Mouse (Mus musculus) layer of hippocampus, adult 18-20 months (tissue): ENCODE measurements around the gene Baiap2l1. TPM values are rescaled to one million over a fixed set of nuclear protein-coding genes. Genes with fewer than 3 reads are reported as not detected.
"Not testable (repeated sequence)": the region's sequence is repeated elsewhere in the genome, so short reads cannot be mapped to it uniquely, and the experiment has no call there.

Experiments
- DNase-seq, 2 experiments: peaks; one replicate each; pipeline ENCODE4 v3.0.0; 2022; ENCODE audit warnings: low spot score in 2 of 2
- total RNA-seq, 2 experiments: library from RNA; stranded (reverse); gene quantifications; 2 replicates each; pipeline ENCODE4 v1.2.3; 2021

The Baiap2l1 gene
- total RNA-seq, 2 experiments from 2014 or later = 0.46 to 0.87 TPM

DNA sequence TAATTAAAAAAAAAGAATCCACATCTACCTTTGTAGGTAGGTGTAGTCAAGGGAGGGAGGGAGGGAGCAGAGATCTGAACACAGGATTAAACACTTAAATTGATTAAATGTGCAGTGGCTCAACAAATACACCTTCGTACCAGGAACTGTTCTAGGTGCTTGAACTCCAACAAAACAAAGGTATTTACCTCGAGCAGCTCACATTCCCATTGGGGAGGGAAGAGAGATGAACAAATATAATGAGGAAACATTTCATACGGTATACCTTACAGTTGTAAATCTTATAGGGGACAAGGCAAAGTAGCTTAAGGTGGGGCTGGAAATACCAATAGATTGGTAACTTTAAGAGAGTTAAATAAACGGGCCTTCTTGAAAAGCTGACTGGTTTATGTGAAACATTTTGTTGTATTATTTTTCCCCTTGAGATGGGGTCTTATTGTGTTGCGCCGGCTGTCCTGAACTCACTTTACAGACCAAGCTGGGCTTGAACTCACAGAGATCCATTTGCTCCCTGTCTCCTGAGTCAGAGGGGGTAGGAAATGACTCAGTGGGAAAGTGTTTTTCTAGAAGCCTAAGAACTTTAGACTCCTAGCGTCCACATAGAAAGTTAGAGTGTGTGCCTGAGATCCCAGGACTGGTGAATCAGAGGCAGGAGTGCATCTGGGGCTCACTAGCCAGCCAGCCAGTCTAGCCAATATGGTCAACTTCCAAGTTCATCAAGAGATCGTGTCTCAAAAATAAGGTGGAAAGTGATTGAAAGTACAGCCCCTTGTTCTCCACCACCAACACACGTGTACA, 5.5 kb downstream of the Baiap2l1 start:
- DNase-seq = no peak

DNA sequence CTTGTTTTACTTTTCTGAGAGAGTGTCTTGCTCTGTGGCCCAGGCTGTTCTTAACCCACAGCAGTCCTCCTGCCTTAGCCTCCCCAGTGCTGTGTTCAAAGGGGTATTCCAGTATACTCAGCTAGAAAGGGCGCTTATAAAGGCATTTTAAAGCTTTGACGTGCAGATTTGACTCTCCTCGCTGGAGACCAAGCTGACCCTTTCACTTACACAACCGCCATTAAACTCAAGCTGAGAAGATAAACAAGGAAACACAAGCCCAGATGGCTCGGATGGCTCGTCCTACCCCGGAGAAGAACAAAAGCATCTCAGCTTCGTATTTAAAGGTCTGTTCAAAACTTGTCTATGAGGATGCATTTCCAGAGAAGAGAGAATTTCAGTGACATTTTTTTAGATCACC, 6.7 kb downstream of the Baiap2l1 start:
- DNase-seq = no peak

DNA sequence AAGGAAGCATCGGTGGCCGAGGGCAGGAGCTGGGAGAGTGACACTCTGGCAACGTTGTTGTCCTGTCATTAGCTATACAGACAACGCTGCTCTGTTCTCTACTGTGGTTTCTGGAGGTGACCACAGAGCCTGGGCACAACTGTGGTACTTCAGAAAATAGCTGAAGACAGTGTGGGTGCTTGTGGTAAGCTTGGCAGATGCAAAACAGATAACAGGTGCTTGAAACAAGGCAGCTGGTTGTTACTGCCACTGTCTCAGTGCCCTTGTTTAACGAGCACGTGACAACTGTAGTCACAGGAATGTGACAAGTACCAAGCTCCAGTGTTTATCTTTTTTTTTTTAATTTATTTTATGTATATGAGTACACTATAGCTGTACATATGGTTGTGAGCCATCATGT, 13.3 kb downstream of the Baiap2l1 start:
- DNase-seq = no peak

DNA sequence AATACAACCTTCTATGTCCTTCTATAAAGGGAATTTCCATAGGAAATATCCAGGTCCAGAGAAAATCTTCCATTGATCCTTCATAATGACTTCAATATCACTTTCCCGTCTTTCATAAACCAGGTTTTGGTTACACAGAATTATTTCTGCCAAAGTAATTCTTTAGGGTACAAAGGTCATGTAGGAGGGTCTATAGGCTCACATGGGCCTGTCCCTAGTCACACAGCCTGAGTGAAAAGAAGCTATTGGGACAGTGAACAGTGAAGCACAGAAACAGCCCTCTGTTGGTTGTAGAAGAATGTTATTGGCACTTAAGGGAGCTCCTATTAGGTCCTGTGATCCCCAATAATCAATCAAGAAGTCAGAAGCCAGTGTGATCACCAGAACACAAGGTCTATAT, 16.8 kb downstream of the Baiap2l1 start:
- no peak for DNase-seq

DNA sequence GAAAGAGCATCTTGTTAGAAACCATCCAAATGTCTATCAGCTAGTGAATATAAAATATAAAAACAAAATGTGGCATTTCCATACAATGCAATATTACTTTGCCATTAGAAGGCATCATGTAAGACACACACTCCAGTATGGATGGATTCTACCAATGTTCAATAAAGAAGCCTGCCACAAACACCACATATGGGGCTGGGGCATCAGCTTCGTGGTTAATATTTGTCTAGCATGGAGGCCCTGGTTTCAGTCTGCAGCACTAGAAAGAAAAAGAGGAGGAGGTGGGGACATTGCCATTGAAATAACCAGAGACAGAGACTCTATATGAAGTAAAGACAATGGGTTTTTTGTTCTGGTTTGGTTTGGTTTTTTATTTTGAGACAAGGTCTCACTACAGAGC, 19.1 kb downstream of the Baiap2l1 start:
- DNase-seq = no peak

DNA sequence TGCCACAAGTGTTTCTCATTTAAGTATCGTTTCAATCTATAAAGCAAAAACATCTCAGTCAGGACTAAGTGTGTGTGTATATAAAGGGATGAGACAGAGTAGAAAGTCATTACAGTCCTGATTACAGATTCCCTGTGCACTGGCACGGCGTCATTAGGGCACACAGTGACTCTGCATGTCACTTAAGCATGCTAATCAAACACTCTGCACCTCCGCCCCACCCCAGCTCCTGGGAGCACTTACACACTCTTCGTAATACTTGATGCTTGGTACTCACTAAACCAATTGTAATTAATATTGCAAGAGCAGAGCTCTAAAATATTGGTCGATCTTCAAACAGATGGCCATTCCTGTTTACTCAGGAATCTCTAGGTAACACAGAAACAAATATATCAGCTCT, 22.6 kb downstream of the Baiap2l1 start:
- not testable (repeated sequence) for DNase-seq

DNA sequence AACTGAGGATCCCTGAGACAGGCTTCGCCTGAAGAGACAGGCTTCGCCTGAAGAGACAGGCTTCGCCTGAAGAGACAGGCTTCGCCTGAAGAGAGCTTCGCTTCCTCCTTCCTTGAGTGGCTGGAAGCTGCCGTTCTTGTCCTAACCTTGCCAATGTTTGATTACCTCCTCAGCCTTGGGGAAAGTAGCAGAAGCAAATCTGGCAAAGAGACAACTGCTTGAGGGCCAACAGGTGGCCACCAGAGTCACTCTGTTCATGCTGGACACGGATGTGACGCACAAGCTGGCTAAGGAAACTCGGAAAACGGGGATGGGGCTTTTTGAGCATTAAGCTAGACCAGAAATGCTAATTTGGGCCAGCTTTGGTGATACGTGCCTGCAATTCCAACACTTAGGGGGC, 23.9 kb downstream of the Baiap2l1 start:
- DNase-seq = no peak

DNA sequence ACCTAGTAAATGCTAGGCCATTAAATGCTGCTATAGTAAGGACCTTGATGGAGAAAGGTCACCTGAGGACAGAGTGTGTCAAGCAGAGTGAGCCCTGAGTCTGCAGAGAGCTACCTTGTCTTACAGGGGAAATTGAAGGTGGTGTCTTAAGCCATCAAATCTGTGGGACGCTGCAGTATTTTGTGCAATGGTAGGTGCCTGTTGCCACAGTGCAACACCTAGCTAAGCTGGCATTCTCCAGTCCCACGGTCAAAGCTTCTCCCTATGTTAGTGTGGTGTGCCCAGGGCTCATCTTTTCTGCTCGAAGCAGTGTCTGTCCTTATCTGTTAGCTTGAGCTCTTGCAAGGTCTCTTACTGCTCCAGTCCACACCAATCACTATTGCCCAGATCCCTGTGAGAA, 35.2 kb downstream of the Baiap2l1 start:
- DNase-seq = no peak

DNA sequence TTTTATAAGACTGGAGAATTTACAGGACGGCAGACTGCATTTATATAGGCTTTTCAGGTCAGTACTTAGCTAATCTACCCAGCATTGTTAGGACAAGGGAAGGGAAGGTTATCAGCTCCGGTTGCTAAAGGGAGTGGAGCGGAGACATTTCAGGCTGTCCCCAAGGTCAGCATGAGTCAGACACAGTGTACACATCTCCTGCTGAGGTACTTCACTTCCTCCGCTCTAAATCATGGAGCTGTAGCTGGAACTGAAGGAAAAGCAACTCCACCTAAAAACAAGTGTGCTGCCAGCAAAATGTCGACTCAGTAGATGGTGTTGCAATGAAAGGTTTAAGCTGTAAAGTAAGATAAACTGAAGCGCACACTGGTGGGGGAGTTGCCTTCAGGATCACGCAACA, 36.2 kb downstream of the Baiap2l1 start:
- DNase-seq = no peak

DNA sequence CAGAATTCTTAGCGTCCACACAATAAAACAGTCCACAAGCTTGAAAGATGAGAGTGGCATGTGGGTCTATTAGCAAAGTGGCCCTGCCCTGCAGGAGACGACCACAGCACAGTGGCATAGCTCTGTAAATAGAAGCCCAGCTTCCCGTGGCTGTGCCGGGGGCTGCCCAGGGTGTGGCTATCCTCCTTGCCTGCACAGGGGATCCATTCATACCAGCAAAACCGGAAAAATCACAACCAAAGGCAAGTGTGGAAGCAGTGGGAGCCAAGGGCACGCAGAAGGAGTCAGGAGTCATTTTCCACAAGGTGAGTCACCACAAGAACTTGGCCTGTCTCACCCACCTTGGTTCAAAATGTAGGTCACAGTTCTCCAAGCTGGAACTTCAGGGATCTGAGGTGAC, 39.6 kb downstream of the Baiap2l1 start:
- no peak for DNase-seq

DNA sequence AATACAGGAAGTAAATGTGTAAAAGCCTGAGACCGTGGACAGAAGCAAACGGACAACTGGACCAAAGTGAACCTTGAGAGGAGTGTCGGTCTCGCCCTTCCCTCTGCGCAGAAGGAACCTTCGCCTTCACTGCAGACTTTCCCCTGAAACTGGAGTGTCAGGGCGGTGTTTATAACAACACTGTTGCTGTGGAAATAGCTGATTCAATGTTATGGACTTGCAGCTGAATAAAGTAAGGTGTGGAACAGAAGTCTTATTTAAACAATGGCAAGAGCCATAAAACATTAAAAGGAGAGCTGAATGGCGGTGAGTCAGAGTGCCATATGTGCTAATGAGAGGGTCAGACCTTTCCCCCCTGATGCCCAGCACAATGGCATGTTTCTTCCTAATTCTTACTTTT, 40.5 kb downstream of the Baiap2l1 start:
- no peak for DNase-seq

DNA sequence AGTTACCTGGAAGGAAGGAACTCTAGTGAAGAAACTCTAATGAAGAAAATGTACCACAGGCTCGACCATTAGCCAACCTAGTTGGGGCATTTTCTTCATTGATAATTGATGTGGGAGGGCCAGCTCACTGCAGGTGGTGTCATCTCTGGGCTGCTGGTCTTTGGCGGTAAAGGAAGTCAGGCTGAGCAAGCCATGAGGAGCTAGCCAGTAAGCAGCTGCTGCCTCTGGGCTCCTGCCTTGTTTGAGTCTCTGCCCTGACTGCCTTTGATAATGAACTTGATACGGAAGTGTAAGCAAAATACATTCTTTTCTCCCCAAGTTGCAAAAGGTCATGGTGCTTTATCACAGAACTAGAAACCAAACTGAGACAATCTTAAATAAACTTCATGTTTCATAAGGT, 41.5 kb downstream of the Baiap2l1 start:
- DNase-seq = no peak

DNA sequence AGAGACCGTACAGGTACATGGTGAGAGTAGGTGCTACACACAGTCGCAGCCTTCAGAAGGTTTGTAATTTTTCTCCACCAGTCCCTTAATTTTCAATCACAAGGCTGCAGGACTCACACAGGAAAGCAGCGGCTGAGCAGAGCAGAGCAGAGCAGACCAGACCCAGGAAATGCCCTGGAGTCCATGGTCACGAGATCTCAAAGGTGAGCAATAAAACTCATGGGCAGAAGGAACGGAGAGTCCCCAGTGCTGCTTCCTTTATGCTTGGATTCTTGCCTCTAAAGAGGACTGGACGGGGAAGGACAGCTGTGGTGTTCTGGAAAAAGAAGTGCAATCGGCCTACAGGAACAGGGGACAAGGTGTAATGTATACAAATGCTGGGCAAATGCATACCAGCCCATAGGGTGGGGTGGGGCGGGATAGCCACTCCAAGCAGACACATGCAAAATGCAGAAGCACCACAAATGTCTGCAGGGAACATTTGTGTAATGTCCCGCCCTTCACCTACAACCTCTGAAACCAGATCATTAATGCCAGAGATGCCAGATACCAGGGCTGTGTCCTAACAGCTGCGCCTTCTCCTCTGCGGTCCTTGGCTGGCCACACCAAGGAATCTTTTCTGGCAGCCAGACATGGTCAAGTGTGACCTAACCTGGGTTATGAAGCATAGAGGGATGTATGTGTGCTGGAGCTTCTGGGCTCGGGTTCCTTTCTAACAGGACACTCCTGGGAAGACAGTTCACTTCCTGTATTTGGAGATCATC, 43.0 kb downstream of the Baiap2l1 start:
- no peak for DNase-seq

DNA sequence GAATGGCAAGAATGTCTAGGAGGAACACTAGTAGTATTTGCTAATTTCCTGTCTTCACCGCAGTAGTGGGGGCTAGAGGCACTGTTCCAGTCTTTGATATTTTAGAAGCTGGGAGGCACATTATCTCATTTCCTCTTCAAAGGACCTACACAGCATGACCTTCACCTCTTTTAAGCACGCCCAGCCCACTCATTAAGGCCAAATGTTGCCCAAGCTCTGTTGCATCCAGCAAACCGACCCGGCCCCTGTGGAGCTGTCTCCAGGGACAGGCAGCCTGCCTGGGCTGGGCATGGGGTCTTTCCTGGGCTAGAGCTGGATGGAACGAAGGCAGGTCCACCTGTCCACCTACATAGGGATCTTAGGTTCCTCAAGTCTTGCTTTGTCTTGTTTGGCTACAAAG, 44.6 kb downstream of the Baiap2l1 start:
- no peak for DNase-seq

DNA sequence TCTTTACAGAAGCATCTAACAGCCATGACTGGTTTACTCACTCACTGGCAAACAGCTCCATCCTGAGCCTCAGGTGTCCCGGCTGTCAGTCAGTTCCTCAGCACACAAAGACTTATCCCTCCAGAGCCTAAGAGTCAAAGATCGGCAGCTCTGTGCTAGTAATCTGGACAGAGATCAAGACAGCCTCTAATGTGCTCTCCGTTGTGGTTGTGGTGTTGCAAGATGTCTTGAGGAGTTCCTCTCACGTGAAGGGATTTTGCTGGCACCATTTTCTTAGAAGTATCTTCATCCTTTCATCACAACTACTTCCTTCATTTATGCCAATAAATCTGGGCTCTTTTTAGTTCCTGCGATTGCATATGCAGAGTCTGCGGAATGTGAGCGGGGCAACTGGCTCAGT, 45.7 kb downstream of the Baiap2l1 start:
- no peak for DNase-seq

DNA sequence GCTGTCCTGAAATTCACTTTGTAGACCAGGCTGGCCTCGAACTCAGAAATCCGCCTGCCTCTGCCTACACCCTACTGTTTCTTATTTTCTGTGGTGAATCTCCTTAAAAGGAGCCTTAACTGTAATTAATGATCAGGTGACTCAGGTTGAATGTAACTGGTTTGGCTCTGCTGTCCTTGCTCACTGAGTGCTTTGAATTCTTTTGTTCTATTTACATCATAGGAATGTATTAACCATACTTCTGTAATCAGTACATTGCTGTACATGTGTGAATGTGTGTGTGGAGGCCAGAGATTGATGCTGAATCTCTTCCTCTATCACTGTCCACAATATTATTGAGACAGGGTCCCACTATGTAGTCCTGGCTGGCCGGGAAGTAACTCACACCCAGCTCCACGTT, 49.0 kb downstream of the Baiap2l1 start:
- no peak for DNase-seq

DNA sequence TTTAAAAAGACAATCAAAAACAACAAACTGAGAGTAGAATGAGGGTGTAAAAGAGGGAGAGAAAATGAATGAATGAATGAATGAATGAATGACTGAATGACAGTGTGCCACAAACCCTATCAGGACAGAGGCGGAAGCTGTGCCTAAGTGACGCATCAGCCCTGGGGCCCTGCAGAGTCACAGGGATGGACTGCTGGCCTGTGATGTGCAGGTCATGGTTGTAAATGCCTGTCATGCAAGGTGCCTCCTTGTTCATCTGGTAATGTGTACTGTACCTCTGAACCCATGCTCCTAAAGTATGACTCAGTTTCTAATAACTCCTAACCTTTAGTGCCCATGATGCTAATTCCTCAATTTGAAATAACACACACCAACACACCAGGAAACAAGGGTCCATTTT, 54.8 kb downstream of the Baiap2l1 start:
- no peak for DNase-seq

DNA sequence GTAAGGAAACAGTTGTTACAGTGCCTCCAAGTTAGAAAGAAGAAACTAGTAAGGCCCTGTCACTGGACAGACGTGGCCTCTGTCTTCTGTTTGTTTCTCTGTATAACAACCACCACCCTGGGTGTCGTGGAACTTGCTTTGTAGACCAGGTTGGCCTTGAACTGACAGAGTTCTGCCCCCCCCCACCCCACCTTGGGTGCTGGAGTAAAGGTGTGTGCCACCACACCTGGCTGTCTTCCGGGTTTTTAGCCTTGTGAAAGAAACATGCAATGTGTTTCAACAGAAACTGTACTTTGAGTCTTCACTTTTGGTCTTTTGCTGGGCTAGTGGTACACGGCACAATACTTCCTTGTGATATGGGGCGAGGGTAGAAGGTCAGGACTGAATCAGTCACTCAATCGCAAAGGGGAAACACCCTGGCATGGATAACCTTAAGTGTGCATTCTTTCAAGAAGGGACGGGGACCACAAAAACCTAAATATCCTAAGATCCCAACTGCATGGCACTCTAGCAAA, 61.8 kb downstream of the Baiap2l1 start:
- DNase-seq = no peak

DNA sequence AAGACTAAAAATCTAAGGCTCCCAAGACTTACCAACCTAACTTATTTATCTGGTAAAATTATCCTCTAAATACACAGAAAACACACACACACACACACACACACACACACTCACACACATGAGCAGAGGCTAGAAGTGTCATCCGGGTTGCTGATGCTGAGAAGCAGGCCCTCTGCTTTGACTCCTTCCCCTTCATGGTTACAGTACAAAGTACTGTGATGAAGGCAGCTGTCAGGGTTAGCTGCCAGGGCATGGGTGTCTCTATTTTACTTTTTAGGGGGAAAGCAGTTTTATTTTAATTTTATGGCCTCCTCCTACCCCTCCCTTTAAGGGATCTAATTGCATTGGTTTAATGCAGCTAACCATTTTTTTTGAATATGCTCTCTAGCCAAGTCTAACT, 62.6 kb downstream of the Baiap2l1 start:
- no peak for DNase-seq

DNA sequence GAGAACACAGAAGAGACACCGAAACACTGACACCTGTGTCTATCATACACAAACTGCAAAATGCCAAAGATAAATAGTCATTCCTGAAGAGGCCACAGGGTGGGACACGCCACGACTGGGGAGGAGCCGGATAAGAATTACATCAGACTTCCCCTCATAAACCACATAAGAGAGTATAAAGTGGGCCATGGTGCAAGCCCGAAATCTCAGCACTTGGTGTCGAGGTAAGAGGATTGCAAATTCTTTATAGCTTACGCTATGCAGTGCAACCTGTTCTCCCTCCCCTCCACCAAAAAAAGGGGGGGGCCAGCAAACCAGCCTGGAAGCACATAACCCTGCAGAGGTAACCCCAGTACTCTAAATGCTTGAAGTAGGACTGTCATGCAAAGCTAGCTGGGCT, 63.0 kb downstream of the Baiap2l1 start:
- DNase-seq = no peak

DNA sequence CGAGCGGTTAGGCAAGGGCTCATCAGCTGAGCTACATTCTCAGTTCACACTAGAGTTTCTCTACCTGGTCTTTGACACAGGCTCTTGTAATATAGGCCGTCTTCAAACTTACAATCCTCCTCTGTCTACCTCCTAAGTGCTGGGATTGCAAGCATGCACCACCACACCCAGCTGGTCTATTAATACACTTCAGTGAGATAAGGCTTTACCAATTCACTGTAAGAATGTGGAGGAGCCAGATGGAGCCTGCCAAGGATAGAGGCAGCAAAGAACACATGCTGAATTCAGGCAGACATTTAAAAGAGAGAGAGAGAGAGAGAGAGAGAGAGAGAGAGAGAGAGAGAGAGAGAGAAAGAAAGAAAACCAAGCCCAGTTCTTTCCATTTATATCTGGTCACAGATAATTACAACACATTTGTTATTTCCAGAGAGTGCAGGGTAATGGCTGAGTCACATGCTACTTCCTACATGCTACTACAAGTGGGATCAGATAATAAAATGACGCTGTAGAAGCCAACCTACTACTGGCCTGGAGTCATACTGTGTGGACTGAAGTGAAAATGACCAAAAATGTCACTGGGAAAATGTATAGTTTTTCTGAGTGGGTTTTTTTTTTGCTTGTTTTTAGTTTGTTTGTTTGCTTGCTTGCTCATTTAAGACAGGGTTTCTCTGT, 68.0 kb downstream of the Baiap2l1 start:
- peak; percentile 40 to 44 for DNase-seq

DNA sequence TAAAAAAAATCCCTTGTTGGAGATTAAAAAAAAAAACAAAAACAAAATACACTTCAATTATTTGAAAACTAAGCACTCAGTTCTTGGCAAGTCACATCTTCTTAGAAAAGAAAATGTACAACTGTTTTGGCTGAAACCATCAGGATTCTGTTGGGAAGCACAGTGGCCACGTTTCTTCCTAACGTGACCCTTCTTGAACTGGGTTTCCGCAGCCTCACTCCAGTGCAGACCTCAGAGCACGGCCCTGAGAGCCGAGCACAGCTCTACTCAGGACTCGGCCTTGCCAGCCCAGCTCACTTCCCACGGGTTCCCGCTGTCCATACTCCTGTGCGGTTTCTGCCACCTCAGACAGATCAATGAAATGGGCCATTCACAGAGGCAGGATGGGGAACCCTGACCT, 69.5 kb downstream of the Baiap2l1 start:
- DNase-seq = no peak
